Mouse (Mus musculus): ENCODE data around the gene Ppara. TPM values are rescaled to one million over a fixed set of nuclear protein-coding genes. Genes with fewer than 3 reads are reported as not detected.

Gene Ppara
- polyA plus RNA-seq, 1 experiment from 2014 or later, result 5.1 TPM

DNA sequence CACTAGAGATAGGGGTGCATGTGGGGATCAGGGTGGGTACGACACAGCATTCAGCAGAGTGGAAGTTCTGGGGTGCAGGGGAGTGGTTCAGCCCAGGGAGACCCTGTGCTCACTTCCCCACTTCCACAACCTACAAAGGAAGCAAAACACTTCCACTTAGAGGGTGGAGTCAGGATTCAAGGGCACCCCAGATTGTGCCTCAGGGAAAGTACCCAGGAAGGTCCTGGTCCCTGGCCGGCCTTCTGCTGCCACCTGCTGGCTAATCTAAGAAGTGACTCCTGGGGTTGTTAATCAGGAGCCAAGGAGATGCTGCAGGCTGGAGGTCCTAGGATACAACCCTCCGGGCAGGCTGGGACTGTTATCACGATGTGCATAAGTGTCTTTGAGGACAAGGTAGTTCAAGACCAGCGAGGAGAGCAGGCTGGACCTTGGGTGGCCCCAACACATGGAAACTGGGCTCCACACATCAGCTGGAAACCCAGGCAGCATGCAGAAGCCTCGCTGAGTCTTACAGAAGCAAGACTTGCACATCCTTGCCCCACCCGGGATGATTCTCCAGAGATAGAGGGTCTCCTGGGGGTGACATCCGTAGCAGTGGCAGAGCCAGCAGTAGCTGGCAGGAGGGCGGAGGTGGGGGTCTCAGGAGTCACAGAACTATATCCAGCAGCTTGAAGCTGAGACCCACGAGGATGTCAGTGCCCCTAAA, 25.4 kb upstream of the Ppara start:
- 39% methylated on average over 10 of the region's 10 CpGs for WGBS
- Histone ChIP-seq H3K36me3 (ENCODE audit: insufficient read depth, low read length) (peaks cover 30% of the 10 kb centered on the region), H3K9ac (replicated peaks; ENCODE audit: low read length) (0 out of 2 replicates have a peak overlapping the region, but pooled peaks have one; percentile 11), H3K27ac (ENCODE audit: low read length) (no peak overlapping the region), H3K9me3 (ENCODE audit: low read length) (no peaks in the 10 kb centered on the region), H3K4me3 (ENCODE audit: low read length) (no peak overlapping the region), H3K4me1 (ENCODE audit: insufficient read depth, low read length) (peaks cover 24% of the 10 kb centered on the region), H3K27me3 (ENCODE audit: insufficient read depth, low read length) (no peaks in the 10 kb centered on the region), H3K4me2 (replicated peaks; ENCODE audit: low read depth, low read length) (no peak overlapping the region)
- ATAC-seq (ENCODE audit: low FRiP score, low TSS enrichment), result peak; percentile 25

DNA sequence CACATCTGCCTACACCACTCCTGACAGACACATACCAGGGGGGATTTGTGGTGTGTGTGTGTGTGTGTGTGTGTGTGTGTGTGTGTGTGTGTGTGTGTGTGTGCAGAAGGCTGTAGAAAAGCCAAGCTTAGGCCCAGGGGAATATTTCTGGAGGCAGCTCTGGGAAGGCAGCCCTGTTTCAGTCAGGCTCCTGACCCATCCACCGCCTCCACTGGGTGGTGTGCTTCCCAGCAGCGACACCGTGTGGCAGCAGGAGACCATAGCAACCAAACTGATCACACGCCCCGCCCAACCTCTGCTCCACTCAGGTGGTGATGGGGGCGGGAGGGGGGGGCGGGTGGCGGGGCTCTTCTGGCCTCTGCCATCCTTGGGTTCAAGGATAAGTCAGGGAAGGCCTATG, 24.6 kb upstream of the Ppara start:
- no peak overlapping the region for H3K4me3 ChIP-seq (ENCODE audit: low read length)
- H3K4me2 ChIP-seq (replicated peaks; ENCODE audit: low read depth, low read length), result no peak overlapping the region
- peak; percentile 55 for ATAC-seq (ENCODE audit: low FRiP score, low TSS enrichment)
- peaks cover 23% of the 10 kb centered on the region for H3K36me3 ChIP-seq (ENCODE audit: insufficient read depth, low read length)
- no peak overlapping the region for H3K9ac ChIP-seq (replicated peaks; ENCODE audit: low read length)
- WGBS, result 0% methylated on average over 5 of the region's 8 CpGs
- H3K4me1 ChIP-seq (ENCODE audit: insufficient read depth, low read length), result peaks cover 19% of the 10 kb centered on the region
- no peaks in the 10 kb centered on the region for H3K9me3 ChIP-seq (ENCODE audit: low read length)
- H3K27ac ChIP-seq (ENCODE audit: low read length), result no peak overlapping the region
- no peaks in the 10 kb centered on the region for H3K27me3 ChIP-seq (ENCODE audit: insufficient read depth, low read length)

DNA sequence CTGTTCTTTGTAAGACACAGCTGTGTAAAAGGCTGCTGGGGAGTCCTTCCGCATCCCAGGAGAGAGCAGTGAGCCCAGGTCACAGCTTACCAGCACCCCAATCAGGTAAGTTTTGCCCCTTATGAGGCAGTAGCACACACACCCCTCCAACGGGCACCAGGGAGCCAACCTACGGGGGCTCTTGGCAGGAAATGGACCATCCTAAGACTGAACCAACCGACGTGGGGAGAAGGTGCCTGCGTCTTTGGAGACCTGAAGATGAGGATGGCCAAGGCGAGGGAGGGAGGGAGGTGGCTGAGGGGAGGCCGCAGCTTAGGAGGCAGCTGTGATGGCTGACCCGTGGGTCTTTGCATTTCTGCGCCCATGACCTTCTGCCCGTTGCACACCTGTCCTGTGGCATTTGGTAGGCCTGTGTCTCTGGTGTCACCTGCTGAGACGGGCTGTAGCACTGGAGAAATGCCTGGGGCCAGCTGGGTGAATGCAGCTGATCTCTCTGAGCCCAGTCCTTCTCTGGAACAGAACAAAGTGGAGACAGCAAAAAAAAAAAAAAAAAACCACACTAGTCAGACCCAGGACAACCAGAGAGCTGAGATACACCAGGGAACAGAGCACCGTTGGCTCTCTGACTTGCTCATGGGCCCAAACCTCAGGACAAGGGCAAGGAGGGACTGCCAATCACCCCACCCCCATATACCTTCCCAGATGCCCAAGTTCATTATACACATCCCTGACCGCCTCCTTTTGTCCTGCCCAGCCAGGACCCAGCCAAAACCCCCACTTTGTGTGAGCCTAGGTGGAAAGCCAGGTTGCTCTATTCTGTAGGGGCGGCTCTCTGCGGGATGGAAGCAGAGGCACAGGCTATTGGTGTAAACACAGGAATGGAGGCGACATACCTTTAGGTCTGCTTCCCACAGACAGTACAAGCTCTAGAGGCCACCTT, 23.9 kb upstream of the Ppara start:
- WGBS, result 78% methylated on average over 17 of the region's 17 CpGs
- ATAC-seq (ENCODE audit: low FRiP score, low TSS enrichment), result 0 out of 2 replicates have a peak, but pooled peaks have one; percentile 10

DNA sequence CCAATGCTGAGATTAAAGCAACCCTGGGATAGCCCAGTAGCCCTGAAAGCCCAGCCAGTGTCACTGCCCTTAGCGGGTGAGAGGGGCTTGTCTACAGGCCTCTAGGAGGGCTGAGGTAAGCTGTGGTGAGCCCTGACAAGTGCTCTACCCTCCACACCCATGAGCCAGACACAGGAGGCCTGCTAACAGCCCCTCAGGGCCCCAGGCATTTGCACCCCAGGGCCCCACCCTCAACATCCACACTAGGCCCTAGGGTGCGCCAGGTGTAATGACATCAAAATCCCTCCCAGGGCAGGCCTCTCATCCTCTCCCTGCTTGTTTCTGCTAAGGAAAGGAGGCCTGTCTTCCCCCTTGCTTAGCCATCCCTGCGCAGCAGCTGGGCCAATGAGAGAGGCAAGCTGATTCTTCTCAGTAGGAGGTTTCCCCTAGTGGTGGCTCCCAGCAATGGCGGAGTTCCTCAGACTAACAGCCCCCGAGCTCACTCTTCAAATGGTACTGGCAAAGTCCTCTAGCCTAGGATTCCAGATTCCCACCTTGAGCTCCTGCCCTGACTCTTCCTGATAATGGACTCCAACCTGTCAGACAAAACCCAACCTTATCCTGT, 22.1 kb upstream of the Ppara start:
- H3K4me1 ChIP-seq (ENCODE audit: insufficient read depth, low read length), result peaks cover 11% of the 10 kb centered on the region
- no peaks in the 10 kb centered on the region for H3K9me3 ChIP-seq (ENCODE audit: low read length)
- 0 out of 2 replicates have a peak, but pooled peaks cover 2% of the 10 kb centered on the region for H3K36me3 ChIP-seq (ENCODE audit: insufficient read depth, low read length)
- H3K4me2 ChIP-seq (replicated peaks; ENCODE audit: low read depth, low read length), result no peak overlapping the region
- H3K9ac ChIP-seq (replicated peaks; ENCODE audit: low read length), result no peak overlapping the region
- no peak overlapping the region for H3K4me3 ChIP-seq (ENCODE audit: low read length)
- no peak overlapping the region for H3K27ac ChIP-seq (ENCODE audit: low read length)
- WGBS, result 34% methylated on average over 5 of the region's 5 CpGs
- ATAC-seq (ENCODE audit: low FRiP score, low TSS enrichment), result no peak
- no peaks in the 10 kb centered on the region for H3K27me3 ChIP-seq (ENCODE audit: insufficient read depth, low read length)

More for the DNA sequence above, 23.9 kb upstream of the Ppara start:
- Histone ChIP-seq H3K27ac (ENCODE audit: low read length) (no peak overlapping the region), H3K9me3 (ENCODE audit: low read length) (no peaks in the 10 kb centered on the region), H3K9ac (replicated peaks; ENCODE audit: low read length) (no peak overlapping the region), H3K36me3 (ENCODE audit: insufficient read depth, low read length) (peaks cover 19% of the 10 kb centered on the region), H3K4me1 (ENCODE audit: insufficient read depth, low read length) (peaks cover 12% of the 10 kb centered on the region), H3K4me3 (ENCODE audit: low read length) (no peak overlapping the region), H3K27me3 (ENCODE audit: insufficient read depth, low read length) (no peaks in the 10 kb centered on the region), H3K4me2 (replicated peaks; ENCODE audit: low read depth, low read length) (no peak overlapping the region)

DNA sequence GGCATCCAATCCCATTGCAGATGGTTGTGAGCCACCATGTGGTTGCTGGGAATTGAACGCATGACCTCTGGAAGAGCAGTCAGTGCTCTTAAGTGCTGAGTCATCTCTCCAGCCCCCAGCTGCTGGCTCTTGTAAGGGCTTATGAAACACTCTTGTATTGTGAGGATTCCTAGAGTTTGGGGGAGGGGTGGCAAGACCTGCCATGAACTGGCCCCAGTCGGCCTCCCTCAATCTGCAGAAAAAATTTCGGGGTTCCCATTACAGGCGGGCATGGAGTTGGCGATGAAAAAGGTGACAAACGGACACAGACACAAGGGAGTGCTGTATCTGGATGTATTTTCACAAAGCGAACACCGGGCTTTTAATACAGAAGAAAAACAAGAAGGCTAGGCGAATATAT, 21.4 kb upstream of the Ppara start:
- Histone ChIP-seq H3K27ac (ENCODE audit: low read length) (no peak overlapping the region), H3K4me3 (ENCODE audit: low read length) (no peak overlapping the region), H3K9me3 (ENCODE audit: low read length) (no peaks in the 10 kb centered on the region), H3K4me1 (ENCODE audit: insufficient read depth, low read length) (peaks cover 11% of the 10 kb centered on the region), H3K36me3 (ENCODE audit: insufficient read depth, low read length) (no peaks in the 10 kb centered on the region), H3K4me2 (replicated peaks; ENCODE audit: low read depth, low read length) (no peak overlapping the region), H3K9ac (replicated peaks; ENCODE audit: low read length) (no peak overlapping the region), H3K27me3 (ENCODE audit: insufficient read depth, low read length) (no peaks in the 10 kb centered on the region)
- no peak for ATAC-seq (ENCODE audit: low FRiP score, low TSS enrichment)
- 90% methylated on average over 9 of the region's 9 CpGs for WGBS

DNA sequence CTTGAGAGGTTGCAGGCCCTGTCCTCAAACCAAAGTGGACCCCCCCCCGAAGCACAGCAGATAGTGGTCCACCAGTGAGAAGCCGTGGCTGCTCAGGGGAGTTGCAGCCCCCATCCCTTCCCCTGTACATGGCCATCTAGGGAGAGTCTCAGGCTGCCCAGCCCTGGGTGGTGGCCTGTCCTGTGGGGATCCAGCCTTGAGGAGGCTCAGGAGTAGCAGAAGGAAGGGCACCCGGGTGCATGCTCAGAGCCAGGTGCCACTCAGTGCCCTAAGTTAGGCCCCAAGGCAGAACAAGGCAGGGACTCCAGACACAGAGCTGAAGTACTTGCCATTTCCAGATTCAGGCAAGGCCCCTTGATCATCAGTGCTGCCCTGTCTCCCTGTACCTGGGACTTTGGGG, 19.7 kb upstream of the Ppara start:
- no peaks in the 10 kb centered on the region for H3K36me3 ChIP-seq (ENCODE audit: insufficient read depth, low read length)
- no peak overlapping the region for H3K9ac ChIP-seq (replicated peaks; ENCODE audit: low read length)
- no peaks in the 10 kb centered on the region for H3K4me1 ChIP-seq (ENCODE audit: insufficient read depth, low read length)
- WGBS, result 86% methylated on average over 3 of the region's 3 CpGs
- no peaks in the 10 kb centered on the region for H3K27me3 ChIP-seq (ENCODE audit: insufficient read depth, low read length)
- H3K9me3 ChIP-seq (ENCODE audit: low read length), result no peaks in the 10 kb centered on the region
- no peak for ATAC-seq (ENCODE audit: low FRiP score, low TSS enrichment)
- H3K4me3 ChIP-seq (ENCODE audit: low read length), result no peak overlapping the region
- H3K27ac ChIP-seq (ENCODE audit: low read length), result no peak overlapping the region
- no peak overlapping the region for H3K4me2 ChIP-seq (replicated peaks; ENCODE audit: low read depth, low read length)

DNA sequence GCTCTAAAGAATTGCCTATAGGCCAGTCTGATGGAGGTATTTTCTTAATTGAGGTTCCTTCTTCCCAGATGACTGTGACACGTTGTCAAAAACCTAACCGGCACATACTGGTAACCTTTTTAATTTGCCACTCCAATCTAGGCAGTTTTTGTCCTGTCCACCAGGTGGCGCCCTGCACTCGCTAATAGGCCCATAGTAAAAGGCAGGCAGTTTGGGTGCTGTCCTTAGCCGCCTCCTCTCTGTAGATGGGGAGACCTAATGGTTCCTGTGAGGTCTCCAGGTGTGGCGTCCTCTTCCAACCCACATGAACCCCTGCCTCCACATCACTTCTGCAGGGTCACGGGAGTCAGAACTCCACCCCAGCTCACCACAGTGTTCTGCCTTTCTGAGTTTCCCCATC, 18.7 kb upstream of the Ppara start:
- no peaks in the 10 kb centered on the region for H3K27me3 ChIP-seq (ENCODE audit: insufficient read depth, low read length)
- no peak overlapping the region for H3K4me3 ChIP-seq (ENCODE audit: low read length)
- H3K9ac ChIP-seq (replicated peaks; ENCODE audit: low read length), result no peak overlapping the region
- 6% methylated on average over 7 of the region's 7 CpGs for WGBS
- no peak overlapping the region for H3K4me2 ChIP-seq (replicated peaks; ENCODE audit: low read depth, low read length)
- no peak overlapping the region for H3K27ac ChIP-seq (ENCODE audit: low read length)
- H3K4me1 ChIP-seq (ENCODE audit: insufficient read depth, low read length), result no peaks in the 10 kb centered on the region
- peak; percentile 55; the same call in 1 of the 2 replicates for ATAC-seq (ENCODE audit: low FRiP score, low TSS enrichment)
- H3K36me3 ChIP-seq (ENCODE audit: insufficient read depth, low read length), result no peaks in the 10 kb centered on the region
- no peaks in the 10 kb centered on the region for H3K9me3 ChIP-seq (ENCODE audit: low read length)

DNA sequence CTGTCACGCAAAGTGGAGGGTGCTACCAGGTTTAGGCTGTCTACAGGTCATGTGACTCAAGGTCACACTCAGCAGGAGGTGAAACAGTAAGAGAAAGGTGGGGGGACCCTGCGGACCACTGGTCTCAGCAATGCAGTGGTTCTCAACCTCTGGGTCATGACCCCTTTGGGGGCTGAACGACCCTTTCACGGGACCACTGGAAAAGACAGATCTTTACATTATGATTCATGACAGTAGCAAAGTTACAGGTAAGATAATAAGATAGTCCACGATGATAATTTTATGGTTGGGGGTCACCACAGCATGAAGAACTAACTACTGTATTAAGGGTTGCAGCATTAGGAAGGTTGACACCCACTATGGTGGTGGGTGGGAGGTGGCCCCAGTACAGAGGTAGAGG, 18.2 kb upstream of the Ppara start:
- Histone ChIP-seq H3K4me2 (replicated peaks; ENCODE audit: low read depth, low read length) (no peak overlapping the region), H3K4me3 (ENCODE audit: low read length) (no peak overlapping the region), H3K36me3 (ENCODE audit: insufficient read depth, low read length) (no peaks in the 10 kb centered on the region), H3K9ac (replicated peaks; ENCODE audit: low read length) (no peak overlapping the region), H3K4me1 (ENCODE audit: insufficient read depth, low read length) (no peaks in the 10 kb centered on the region), H3K27me3 (ENCODE audit: insufficient read depth, low read length) (no peaks in the 10 kb centered on the region), H3K27ac (ENCODE audit: low read length) (no peak overlapping the region), H3K9me3 (ENCODE audit: low read length) (no peaks in the 10 kb centered on the region)
- 73% methylated on average over 5 of the region's 5 CpGs for WGBS
- peak; percentile 40; the same call in 1 of the 2 replicates for ATAC-seq (ENCODE audit: low FRiP score, low TSS enrichment)

DNA sequence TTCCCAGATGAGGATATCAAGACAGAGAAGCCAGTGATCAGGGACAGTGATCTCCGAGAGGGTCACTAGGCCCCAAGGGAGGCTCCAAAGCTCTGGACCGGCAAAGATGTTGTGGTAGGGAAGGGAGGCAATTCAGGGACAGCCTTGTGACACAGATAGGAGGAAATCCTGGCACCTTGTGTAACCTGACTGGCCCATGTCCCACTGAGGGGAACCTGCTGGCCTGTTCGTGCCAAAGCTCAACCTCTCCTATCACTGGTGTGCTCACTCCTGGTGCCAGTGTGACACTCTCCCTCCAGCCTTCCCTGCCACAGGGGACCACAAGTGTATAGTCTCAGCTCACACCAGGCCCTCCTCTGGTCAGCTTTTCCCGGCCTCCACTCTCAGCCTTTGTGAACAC, 17.8 kb upstream of the Ppara start:
- Histone ChIP-seq H3K9me3 (ENCODE audit: low read length) (no peaks in the 10 kb centered on the region), H3K36me3 (ENCODE audit: insufficient read depth, low read length) (no peaks in the 10 kb centered on the region), H3K4me1 (ENCODE audit: insufficient read depth, low read length) (no peaks in the 10 kb centered on the region), H3K4me3 (ENCODE audit: low read length) (no peak overlapping the region), H3K9ac (replicated peaks; ENCODE audit: low read length) (no peak overlapping the region), H3K4me2 (replicated peaks; ENCODE audit: low read depth, low read length) (no peak overlapping the region), H3K27ac (ENCODE audit: low read length) (no peak overlapping the region), H3K27me3 (ENCODE audit: insufficient read depth, low read length) (no peaks in the 10 kb centered on the region)
- no peak for ATAC-seq (ENCODE audit: low FRiP score, low TSS enrichment)
- 62% methylated on average over 4 of the region's 4 CpGs for WGBS

All from kidney, embryonic 16.5 days (tissue).